Mouse (Mus musculus) spleen, adult 2 months (tissue): ENCODE results near the gene Atp6v0d1.

Experiments
- CTCF ChIP-seq: fragments of 200-500 bp; IDR thresholded peaks from 2 replicates; pipeline ENCODE4 v1.5.1; 2011; ENCODE audit warnings: mild to moderate bottlenecking, inconsistent platforms; ENCODE audit not compliant: insufficient read depth, insufficient read length, insufficient replicate concordance; ENCODE audit errors: extremely low read depth
- POLR2A ChIP-seq: fragments of 200-500 bp; IDR thresholded peaks from 2 replicates; pipeline ENCODE4 v1.6.1; 2011; ENCODE audit warnings: low read depth, low read length, inconsistent platforms

DNA sequence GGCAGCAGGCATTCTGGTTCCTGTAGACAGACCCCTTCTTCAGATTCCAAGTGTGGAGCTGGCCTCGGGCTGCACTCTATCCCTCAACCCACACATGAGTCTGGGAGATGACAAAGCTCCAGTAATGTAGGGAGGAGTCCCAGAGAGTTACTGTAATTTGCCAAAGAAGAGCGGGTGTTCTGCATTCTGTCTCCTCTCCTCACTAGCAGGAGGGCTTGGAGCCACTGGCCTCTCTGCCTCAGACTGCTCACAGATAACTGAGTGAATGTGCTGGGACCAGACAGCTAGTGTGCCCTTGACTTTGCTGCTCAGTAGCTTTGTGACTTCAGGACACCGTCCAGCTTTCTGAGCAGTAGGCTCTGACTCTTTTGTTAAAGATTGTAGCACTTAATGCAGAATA, 88.1 kb downstream of the Atp6v0d1 start:
- TF ChIP-seq CTCF (no peak), POLR2A (no peak)
